Mouse (Mus musculus): ENCODE results near the gene Trp53rkb. TPM values are rescaled to one million over a fixed set of nuclear protein-coding genes. Genes with fewer than 3 reads are reported as not detected.
A peak's percentile ranks its signal among the peaks of the same experiment; 100 is the strongest.
"Not testable (repeated sequence)": the region's sequence is repeated elsewhere in the genome, so short reads cannot be mapped to it uniquely, and the experiment has no call there.

Trp53rkb gene
- total RNA-seq (2022) = 1 to 10 TPM; 4.9 to 7.6 (median 6.4) TPM

- peak in 1 of 2 experiments; percentile 40 for DNase-seq (ENCODE audit: low spot score in 2 of 2)
Measured at GRCm38 (mm10) chr2:166792355-166792754, at the start of gene Trp53rkb. Gene Trp53rkb, plus strand, starts transcription at chr2:166792531.

GRCm38 (mm10) chr2:166743504-166743903, 48.8 kb upstream of the Trp53rkb start:
- no peak for DNase-seq (ENCODE audit: low spot score in 2 of 2)

GRCm38 (mm10) chr2:166744433-166744832, 47.9 kb upstream of the Trp53rkb start:
- no peak for DNase-seq (ENCODE audit: low spot score in 2 of 2)

- no peak for DNase-seq (ENCODE audit: low spot score in 2 of 2)
Measured at GRCm38 (mm10) chr2:166745849-166746248, 46.5 kb upstream of the Trp53rkb start.

- not testable (repeated sequence) for DNase-seq (ENCODE audit: low spot score in 2 of 2)
Measured at GRCm38 (mm10) chr2:166746261-166746913, 45.9 kb upstream of the Trp53rkb start.

GRCm38 (mm10) chr2:166750620-166751191, 41.6 kb upstream of the Trp53rkb start:
- no peak for DNase-seq (ENCODE audit: low spot score in 2 of 2)

- no peak for DNase-seq (ENCODE audit: low spot score in 2 of 2)
Measured at GRCm38 (mm10) chr2:166754194-166754593, 38.1 kb upstream of the Trp53rkb start.

GRCm38 (mm10) chr2:166754760-166755159, 37.6 kb upstream of the Trp53rkb start:
- DNase-seq (ENCODE audit: low spot score in 2 of 2) = no peak

- DNase-seq (ENCODE audit: low spot score in 2 of 2) = no peak
Measured at GRCm38 (mm10) chr2:166757969-166758368, 34.4 kb upstream of the Trp53rkb start.

GRCm38 (mm10) chr2:166764051-166764450, 28.3 kb upstream of the Trp53rkb start:
- DNase-seq (ENCODE audit: low spot score in 2 of 2) = no peak

- DNase-seq (ENCODE audit: low spot score in 2 of 2) = no peak
Measured at GRCm38 (mm10) chr2:166767591-166767990, 24.7 kb upstream of the Trp53rkb start.

- DNase-seq (ENCODE audit: low spot score in 2 of 2) = no peak
Measured at GRCm38 (mm10) chr2:166771396-166771795, 20.9 kb upstream of the Trp53rkb start.

- no peak for DNase-seq (ENCODE audit: low spot score in 2 of 2)
Measured at GRCm38 (mm10) chr2:166773587-166773986, 18.7 kb upstream of the Trp53rkb start.

- no peak for DNase-seq (ENCODE audit: low spot score in 2 of 2)
Measured at GRCm38 (mm10) chr2:166774275-166774674, 18.1 kb upstream of the Trp53rkb start.

- DNase-seq (ENCODE audit: low spot score in 2 of 2) = no peak
Measured at GRCm38 (mm10) chr2:166775357-166775893, 16.9 kb upstream of the Trp53rkb start.

GRCm38 (mm10) chr2:166776272-166776671, 16.1 kb upstream of the Trp53rkb start:
- no peak for DNase-seq (ENCODE audit: low spot score in 2 of 2)

GRCm38 (mm10) chr2:166779956-166780355, 12.4 kb upstream of the Trp53rkb start:
- no peak for DNase-seq (ENCODE audit: low spot score in 2 of 2)

- DNase-seq (ENCODE audit: low spot score in 2 of 2) = peak; percentile 41 to 83
Measured at GRCm38 (mm10) chr2:166780980-166781578, 11.3 kb upstream of the Trp53rkb start.

GRCm38 (mm10) chr2:166784376-166784775, 8.0 kb upstream of the Trp53rkb start:
- no peak for DNase-seq (ENCODE audit: low spot score in 2 of 2)

GRCm38 (mm10) chr2:166786353-166787004, 5.9 kb upstream of the Trp53rkb start:
- DNase-seq (ENCODE audit: low spot score in 2 of 2) = peak; percentile 89 to 91

- no peak for DNase-seq (ENCODE audit: low spot score in 2 of 2)
Measured at GRCm38 (mm10) chr2:166791738-166792137, 593 bp upstream of the Trp53rkb start.

All from layer of hippocampus, adult 8-10 months (tissue).